Mouse (Mus musculus) spleen, adult 18-20 months (tissue): ENCODE results near the gene Plxnc1.

Experiments used
- DNase-seq, 2 experiments: peaks; one replicate each; pipeline ENCODE4 v3.0.0; 2022; ENCODE audit warnings: mixed read lengths in 2 of 2

Plxnc1 gene

GRCm38 (mm10) chr10:94864199-94864928 is 80.3 kb downstream of the Plxnc1 start:
- DNase-seq, result no peak

GRCm38 (mm10) chr10:94863251-94863650 is 81.4 kb downstream of the Plxnc1 start:
- no peak for DNase-seq

- DNase-seq, result no peak
Observed at GRCm38 (mm10) chr10:94860870-94861269, 83.8 kb downstream of the Plxnc1 start.

GRCm38 (mm10) chr10:94858277-94859033 is 86.2 kb downstream of the Plxnc1 start:
- DNase-seq, result no peak

- DNase-seq, result no peak
Observed at GRCm38 (mm10) chr10:94850565-94850964, 94.1 kb downstream of the Plxnc1 start.

- no peak for DNase-seq
Observed at GRCm38 (mm10) chr10:94849930-94850329, 94.7 kb downstream of the Plxnc1 start.

GRCm38 (mm10) chr10:94849360-94849759 is 95.3 kb downstream of the Plxnc1 start:
- DNase-seq, result no peak

- DNase-seq, result no peak
Observed at GRCm38 (mm10) chr10:94848344-94848743, 96.3 kb downstream of the Plxnc1 start.

- DNase-seq, result peak; percentile 49 to 57
Observed at GRCm38 (mm10) chr10:94846501-94847105, 98.0 kb downstream of the Plxnc1 start.

- no peak for DNase-seq
Observed at GRCm38 (mm10) chr10:94844692-94845091, 99.9 kb downstream of the Plxnc1 start.

GRCm38 (mm10) chr10:94835874-94836273 is 108.8 kb downstream of the Plxnc1 start:
- DNase-seq, result no peak

- DNase-seq, result peak; percentile 84 to 88
Observed at GRCm38 (mm10) chr10:94829407-94829806, 115.2 kb downstream of the Plxnc1 start.

- DNase-seq, result no peak
Observed at GRCm38 (mm10) chr10:94828734-94829230, 115.9 kb downstream of the Plxnc1 start.

GRCm38 (mm10) chr10:94827890-94828733 is 116.5 kb downstream of the Plxnc1 start:
- DNase-seq, result peak; percentile 68 to 71

- peak in 1 of 2 experiments; percentile 35 for DNase-seq
Observed at GRCm38 (mm10) chr10:94827325-94827724, 117.3 kb downstream of the Plxnc1 start.

- no peak for DNase-seq
Observed at GRCm38 (mm10) chr10:94826436-94826835, 118.2 kb downstream of the Plxnc1 start.

GRCm38 (mm10) chr10:94825951-94826350 is 118.7 kb downstream of the Plxnc1 start:
- no peak for DNase-seq

- no peak for DNase-seq
Observed at GRCm38 (mm10) chr10:94823971-94824760, 120.5 kb downstream of the Plxnc1 start.

GRCm38 (mm10) chr10:94818781-94819665 is 125.6 kb downstream of the Plxnc1 start:
- no peak for DNase-seq

GRCm38 (mm10) chr10:94818127-94818526 is 126.5 kb downstream of the Plxnc1 start:
- no peak for DNase-seq
